Mouse (Mus musculus) cerebral cortex, adult 2 months (tissue): ENCODE measurements around the gene Vgll1.

ENCODE experiments used
- WGBS: fragments of 180-500 bp; shearing (Covaris S2); methylation state at CpG from one replicate; pipeline ENCODE4 v1.1.7; 2018; 5-methylcytosine and 5-hydroxymethylcytosine counted together

Gene Vgll1

GRCm38 (mm10) chrX:57087806-57088205 lies at the start of gene Vgll1:
Vgll1 (plus strand) TSS chrX:57088106.
- 93% methylated on average over 4 of the region's 4 CpGs for WGBS

GRCm38 (mm10) chrX:57042774-57043173 lies 45.1 kb upstream of the Vgll1 start, which contains the start of gene Brs3:
Brs3 (plus strand) TSS chrX:57043074.
- WGBS: 76% methylated on average over 5 of the region's 5 CpGs

- WGBS: 53% methylated on average over 6 of the region's 6 CpGs
These were observed 44.0 kb upstream of the Vgll1 start for GRCm38 (mm10) chrX:57043869-57044268.

GRCm38 (mm10) chrX:57052848-57053173 lies 35.1 kb upstream of the Vgll1 start:
- WGBS: 1% methylated on average over 4 of the region's 4 CpGs

- WGBS: under 1% methylated on average over 60 of the region's 85 CpGs
These were observed 34.5 kb upstream of the Vgll1 start, which contains the start of gene Htatsf1 for GRCm38 (mm10) chrX:57053174-57053992. Htatsf1 (plus strand) TSS chrX:57053583.

GRCm38 (mm10) chrX:57053993-57054385 lies 33.9 kb upstream of the Vgll1 start:
- WGBS: 7% methylated on average over 11 of the region's 11 CpGs

- 64% methylated on average over 5 of the region's 5 CpGs for WGBS
These were observed 6.4 kb upstream of the Vgll1 start for GRCm38 (mm10) chrX:57081496-57081895.

GRCm38 (mm10) chrX:57103415-57103814 lies 15.5 kb downstream of the Vgll1 start:
- 63% methylated on average over 1 of the region's 1 CpGs for whole genome bisulfite sequencing

GRCm38 (mm10) chrX:57106956-57107355 lies 19.1 kb downstream of the Vgll1 start:
- 78% methylated on average over 3 of the region's 3 CpGs for WGBS

- WGBS: 70% methylated on average over 8 of the region's 8 CpGs
These were observed 30.2 kb downstream of the Vgll1 start for GRCm38 (mm10) chrX:57118143-57118542.

GRCm38 (mm10) chrX:57120768-57121167 lies 32.9 kb downstream of the Vgll1 start:
- 81% methylated on average over 1 of the region's 1 CpGs for WGBS

GRCm38 (mm10) chrX:57130633-57131032 lies 42.7 kb downstream of the Vgll1 start:
- 33% methylated on average over 1 of the region's 1 CpGs for WGBS

GRCm38 (mm10) chrX:57153520-57153919 lies 65.6 kb downstream of the Vgll1 start:
- 94% methylated on average over 1 of the region's 1 CpGs for WGBS
